ENCODE assay signal across 8 mouse cellular contexts in the genomic region with DNA sequence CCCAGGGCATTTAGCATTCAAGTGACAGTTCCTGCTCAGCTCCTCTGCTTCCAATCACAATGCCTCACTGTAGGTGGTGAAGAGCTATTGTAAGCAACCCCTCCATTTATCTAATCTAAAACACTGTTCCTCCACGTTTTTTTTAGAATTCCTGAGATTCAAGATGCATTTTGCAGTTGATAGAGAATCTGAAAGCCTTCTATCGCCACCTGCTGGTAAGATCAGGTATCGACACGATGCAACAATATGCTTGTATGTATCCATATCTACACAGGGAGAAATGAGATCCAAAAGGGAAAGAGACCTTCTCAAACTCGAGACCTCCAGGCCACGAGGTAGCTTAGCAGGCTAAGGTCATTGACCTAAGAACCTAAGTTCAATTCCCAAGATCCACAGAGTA. TPM values are rescaled to one million over a fixed set of nuclear protein-coding genes. Genes with fewer than 3 reads are reported as not detected.
DNase-seq lines count a peak whose midpoint lies in the region; ATAC-seq lines count a peak whose summit lies in the region.

No protein-coding gene starts in this region.

- peak overlapping the region; percentile 36; the same call in 1 of the 2 replicates for H3K27ac ChIP-seq in heart, embryonic 13.5 days (replicated peaks)

- intact Hi-C loops in heart, postnatal 25 days (cut with DNase I), result loop anchor here (1.0 to 10.0 kb wide), 3 partner anchors 52 to 279 kb away; no protein-coding TSS in a partner anchor

- WGBS in heart, embryonic 13.5 days, result 1% methylated on average over 6 of the region's 6 CpGs

- peaks cover 26% of the 10 kb centered on the region for H3K4me1 ChIP-seq in heart, embryonic 13.5 days

- no peak overlapping the region for H3K9ac ChIP-seq in heart, embryonic 13.5 days

- H3K9me3 ChIP-seq in heart, embryonic 13.5 days, result no peaks in the 10 kb centered on the region; the same call in 1 of the 2 replicates

- no peak overlapping the region for H3K4me3 ChIP-seq in heart, embryonic 13.5 days

- peak; percentile 77 for DNase-seq in heart, adult 8-10 months (ENCODE audit: low spot score)
- no peak for DNase-seq in heart, postnatal 25 days (ENCODE audit: low spot score)
- DNase-seq in adipocyte (ENCODE audit: low spot score), result peak; percentile 82
- DNase-seq in layer of hippocampus, adult 9-11 months, result peak; percentile 46
- peak; percentile 88 for DNase-seq in lung, postnatal 36 days
- DNase-seq in splenic B cell, adult 2 months (ENCODE audit: low read depth, low spot score), result peak; percentile 87

- no peaks in the 10 kb centered on the region for H3K27me3 ChIP-seq in heart, embryonic 13.5 days (replicated peaks)
- no peaks in the 10 kb centered on the region for H3K27me3 ChIP-seq in splenic B cell, adult 2 months (ENCODE audit: control insufficient read depth, insufficient read depth, low read length, poor library complexity, severe bottlenecking)

- H3K36me3 ChIP-seq in heart, embryonic 13.5 days, result peaks cover 99% of the 10 kb centered on the region
- H3K36me3 ChIP-seq in splenic B cell, adult 2 months (ENCODE audit: control insufficient read depth, insufficient read depth, low read length, poor library complexity, severe bottlenecking), result peaks cover 7% of the 10 kb centered on the region

- ATAC-seq in common myeloid progenitor, adult 5-6 weeks (replicated peaks; ENCODE audit: low read depth, poor library complexity, severe bottlenecking), result peak; percentile 48; the same call in 1 of the 2 replicates
- no peak for ATAC-seq in heart, embryonic 13.5 days (ENCODE audit: extremely low read depth, insufficient number of reproducible peaks, low FRiP score, low TSS enrichment)

- no peak overlapping the region for H3K4me2 ChIP-seq in heart, embryonic 13.5 days

RNA-seq across cellular contexts. Expression of a gene that starts 21.4 kb away (rescaled TPM):
- 10 to 100 TPM; 30.7 to 41.6 (median 35.2) TPM for total RNA-seq in heart, adult 8-10 months (2022)
- total RNA-seq in heart, postnatal 25 days (2021), result 10 to 100 TPM; 27.1 to 29.8 TPM
- total RNA-seq in common myeloid progenitor, adult 5-6 weeks (2017), result 14.9 and 20.2 TPM in 2 replicates
- 18.6 and 21.2 TPM in 2 replicates for polyA plus RNA-seq in heart, embryonic 13.5 days (2015; fragmentation: Nextera tagmentation; extraction: Ambion mirVana)

RNA-seq across cellular contexts. Expression of a gene that starts 49.2 kb away (rescaled TPM):
- 100 to 1,000 TPM; 202 to 217 (median 212) TPM for total RNA-seq in heart, adult 8-10 months (2022)
- total RNA-seq in heart, postnatal 25 days (2021), result 100 to 1,000 TPM; 240 to 246 TPM
- total RNA-seq in common myeloid progenitor, adult 5-6 weeks (2017), result 46.0 and 55.3 TPM in 2 replicates
- polyA plus RNA-seq in heart, embryonic 13.5 days (2015; fragmentation: Nextera tagmentation; extraction: Ambion mirVana), result 315 and 354 TPM in 2 replicates
